Mouse (Mus musculus) liver, embryonic 16.5 days (tissue): ENCODE measurements at regions not wholly inside any gene's neighbourhood (a gene's known extent, or its start where the extent isn't known, plus 50 kb on each side); places are given as distances from the start of the nearest gene placed in this dataset.

Experiments
- ATAC-seq: fragments of 200-750 bp; cut with Nextera tagmentation; 2 replicates; pipeline ENCODE4 v1.8.0; 2017; ENCODE audit warnings: low read depth, mild to moderate bottlenecking, moderate number of reproducible peaks, moderate library complexity
- H3K27ac ChIP-seq: fragments of 300-500 bp; sonication (generic); 2 replicates; pipeline ENCODE4 v1.5.1; 2014; ENCODE audit warnings: mild to moderate bottlenecking, low read length
- H3K27me3 ChIP-seq: fragments of 300-500 bp; sonication (generic); 2 replicates; pipeline ENCODE4 v1.6.1; 2014; ENCODE audit warnings: low read depth, low read length, mixed read lengths; ENCODE audit not compliant: control insufficient read depth, insufficient read depth
- H3K36me3 ChIP-seq: fragments of 300-500 bp; sonication (generic); 2 replicates; pipeline ENCODE4 v1.6.1; 2014; ENCODE audit warnings: mild to moderate bottlenecking; ENCODE audit not compliant: control insufficient read depth, insufficient read depth
- H3K4me1 ChIP-seq: fragments of 300-500 bp; sonication (generic); 2 replicates; pipeline ENCODE4 v1.6.1; 2014; ENCODE audit warnings: low read depth, low read length, mixed read lengths; ENCODE audit not compliant: control insufficient read depth
- H3K4me2 ChIP-seq: fragments of 300-500 bp; sonication (generic); 2 replicates; pipeline ENCODE4 v1.6.1; 2014; ENCODE audit warnings: low read depth, low read length, mixed read lengths
- H3K4me3 ChIP-seq: fragments of 300-500 bp; sonication (generic); 2 replicates; pipeline ENCODE4 v1.5.1; 2014; ENCODE audit warnings: low read depth, mild to moderate bottlenecking, low read length
- H3K9ac ChIP-seq: fragments of 300-500 bp; sonication (generic); 2 replicates; pipeline ENCODE4 v1.6.1; 2014; ENCODE audit warnings: low read depth, low read length
- H3K9me3 ChIP-seq: fragments of 300-500 bp; sonication (generic); replicated peaks from 2 replicates; pipeline ENCODE4 v1.6.1; 2016; ENCODE audit warnings: low read length; ENCODE audit not compliant: control insufficient read depth
- WGBS: fragments of 180-500 bp; shearing (Covaris S2); extraction: QIAGEN DNeasy Blood & Tissue Kit; methylation state at CpG from one replicate; pipeline ENCODE4 v1.1.7; 2014; ENCODE audit not compliant: insufficient replicate concordance; 5-methylcytosine and 5-hydroxymethylcytosine counted together

DNA sequence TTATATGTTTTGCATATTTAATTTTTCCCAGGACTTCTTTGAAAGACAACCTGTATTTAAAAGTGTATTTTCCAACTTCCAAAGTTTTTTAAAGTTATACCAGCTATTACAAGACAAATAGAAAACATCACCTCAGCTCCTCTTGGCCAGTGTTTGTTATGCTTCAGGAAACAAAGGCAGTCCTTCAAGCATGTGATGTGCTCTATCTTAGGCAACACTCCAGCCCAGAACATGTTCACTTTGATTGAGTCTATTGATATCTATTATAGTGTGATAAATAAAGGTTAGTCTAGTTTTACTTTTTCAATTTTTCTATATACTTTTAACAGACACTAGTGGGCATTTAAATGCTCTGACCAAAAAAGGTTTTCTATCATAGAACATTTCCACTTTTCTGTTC, 289.9 kb upstream of the Htr2a start:
- Histone ChIP-seq H3K9me3 (no peaks in the 10 kb centered on the region), H3K9ac (no peak overlapping the region), H3K36me3 (no peaks in the 10 kb centered on the region), H3K4me2 (no peak overlapping the region), H3K4me3 (no peak overlapping the region), H3K27me3 (no peaks in the 10 kb centered on the region), H3K27ac (no peak overlapping the region), H3K4me1 (no peaks in the 10 kb centered on the region)
- no peak for ATAC-seq

- Histone ChIP-seq H3K4me2 (no peak overlapping the region), H3K4me1 (no peaks in the 10 kb centered on the region), H3K9ac (no peak overlapping the region), H3K27ac (no peak overlapping the region), H3K4me3 (no peak overlapping the region), H3K27me3 (no peaks in the 10 kb centered on the region), H3K9me3 (no peaks in the 10 kb centered on the region), H3K36me3 (no peaks in the 10 kb centered on the region)
- 22% methylated on average over 1 of the region's 1 CpGs for WGBS
- ATAC-seq: no peak
These were observed 288.4 kb upstream of the Htr2a start for GRCm38 (mm10) chr14:74352286-74352685.

- WGBS: 52% methylated on average over 5 of the region's 5 CpGs
- Histone ChIP-seq H3K27me3 (no peaks in the 10 kb centered on the region), H3K9ac (no peak overlapping the region), H3K9me3 (no peaks in the 10 kb centered on the region), H3K4me3 (no peak overlapping the region), H3K36me3 (no peaks in the 10 kb centered on the region), H3K4me2 (no peak overlapping the region), H3K4me1 (no peaks in the 10 kb centered on the region), H3K27ac (no peak overlapping the region)
- no peak for ATAC-seq
These were observed 281.8 kb upstream of the Htr2a start for GRCm38 (mm10) chr14:74358730-74359444.

GRCm38 (mm10) chr14:74359663-74360552, 280.7 kb upstream of the Htr2a start:
- H3K9me3 ChIP-seq: no peaks in the 10 kb centered on the region
- ATAC-seq: no peak
- no peaks in the 10 kb centered on the region for H3K27me3 ChIP-seq
- WGBS: 49% methylated on average over 12 of the region's 12 CpGs
- H3K36me3 ChIP-seq: no peaks in the 10 kb centered on the region
- H3K9ac ChIP-seq: no peak overlapping the region
- no peak overlapping the region for H3K4me2 ChIP-seq
- H3K4me1 ChIP-seq: no peaks in the 10 kb centered on the region
- H3K27ac ChIP-seq: no peak overlapping the region
- no peak overlapping the region for H3K4me3 ChIP-seq

DNA sequence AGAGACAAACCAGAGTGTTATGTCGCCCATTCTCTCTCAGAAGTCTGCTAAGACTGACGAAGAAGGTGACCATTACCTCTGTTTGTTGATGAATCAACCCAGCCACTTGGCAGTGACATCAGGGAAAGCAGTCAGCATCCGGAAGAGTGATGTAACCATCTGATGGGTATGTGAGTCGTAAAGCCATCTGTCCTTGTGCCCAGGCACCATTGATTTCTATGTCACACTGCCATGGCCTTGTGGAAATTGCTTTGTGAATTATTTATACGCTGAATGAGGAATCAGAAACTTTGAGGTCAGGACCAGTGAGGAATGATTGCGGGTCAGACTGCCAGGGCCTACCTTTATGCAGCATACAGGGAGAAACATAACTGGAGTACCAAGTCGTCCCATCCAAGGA, 256.2 kb upstream of the Htr2a start:
- no peak overlapping the region for H3K27ac ChIP-seq
- ATAC-seq: no peak
- no peak overlapping the region for H3K4me2 ChIP-seq
- no peak overlapping the region for H3K4me3 ChIP-seq
- H3K27me3 ChIP-seq: no peaks in the 10 kb centered on the region
- H3K4me1 ChIP-seq: no peaks in the 10 kb centered on the region
- no peaks in the 10 kb centered on the region for H3K9me3 ChIP-seq
- H3K36me3 ChIP-seq: no peaks in the 10 kb centered on the region
- H3K9ac ChIP-seq: no peak overlapping the region
- WGBS: 55% methylated on average over 7 of the region's 7 CpGs

GRCm38 (mm10) chr14:74392419-74392818, 248.2 kb upstream of the Htr2a start:
- no peaks in the 10 kb centered on the region for H3K4me1 ChIP-seq
- no peaks in the 10 kb centered on the region for H3K27me3 ChIP-seq
- H3K9me3 ChIP-seq: no peaks in the 10 kb centered on the region
- H3K36me3 ChIP-seq: no peaks in the 10 kb centered on the region
- no peak for ATAC-seq
- H3K9ac ChIP-seq: no peak overlapping the region
- H3K4me3 ChIP-seq: no peak overlapping the region
- no peak overlapping the region for H3K27ac ChIP-seq
- no peak overlapping the region for H3K4me2 ChIP-seq
- WGBS: 41% methylated on average over 2 of the region's 2 CpGs

DNA sequence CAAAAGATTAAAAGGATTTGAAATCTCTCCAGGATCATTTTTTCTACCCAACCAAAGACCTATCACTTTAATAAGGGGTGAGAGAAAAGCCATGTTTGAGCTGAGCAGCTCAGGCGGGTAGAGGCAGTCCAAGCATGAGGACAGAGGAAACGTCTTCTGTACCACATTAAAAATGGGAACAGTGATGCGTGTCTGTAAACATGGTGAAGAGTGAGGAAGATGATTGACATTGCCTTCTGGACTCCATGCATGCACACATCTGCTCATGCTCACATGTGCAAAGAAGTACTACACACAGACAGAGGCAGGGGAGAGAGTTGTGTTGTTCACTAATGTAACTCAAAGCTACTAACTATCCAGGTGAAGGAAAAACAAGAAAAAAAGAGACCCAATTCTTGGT, 243.4 kb upstream of the Htr2a start:
- Histone ChIP-seq H3K9ac (no peak overlapping the region), H3K36me3 (no peaks in the 10 kb centered on the region), H3K4me2 (no peak overlapping the region), H3K4me1 (no peaks in the 10 kb centered on the region), H3K4me3 (no peak overlapping the region), H3K27ac (no peak overlapping the region), H3K27me3 (no peaks in the 10 kb centered on the region), H3K9me3 (no peaks in the 10 kb centered on the region)
- 67% methylated on average over 3 of the region's 3 CpGs for WGBS
- ATAC-seq: no peak

DNA sequence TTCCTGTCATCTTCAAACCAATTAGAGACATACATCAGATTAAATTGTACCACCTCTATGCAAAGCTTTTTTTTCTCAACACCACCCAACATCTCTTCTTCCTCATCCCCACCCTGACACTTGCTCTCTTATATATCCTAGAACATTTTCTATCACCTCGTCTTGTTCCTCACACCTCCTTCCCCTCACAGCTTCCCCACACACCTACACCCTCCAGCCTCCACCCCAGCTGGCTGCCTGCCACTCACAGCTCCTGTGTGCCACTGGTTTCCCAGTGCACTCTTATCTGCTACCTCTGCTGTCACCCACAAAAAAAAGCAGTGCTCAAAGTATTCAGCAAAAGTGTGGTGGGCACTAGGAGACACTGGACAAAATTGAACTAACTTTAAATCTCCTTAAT, 231.2 kb upstream of the Htr2a start:
- no peak overlapping the region for H3K4me2 ChIP-seq
- H3K27me3 ChIP-seq: no peaks in the 10 kb centered on the region
- no peaks in the 10 kb centered on the region for H3K36me3 ChIP-seq
- H3K9ac ChIP-seq: no peak overlapping the region
- H3K27ac ChIP-seq: no peak overlapping the region
- ATAC-seq: no peak
- H3K4me1 ChIP-seq: no peaks in the 10 kb centered on the region
- WGBS: 28% methylated on average over 1 of the region's 1 CpGs
- no peak overlapping the region for H3K4me3 ChIP-seq
- H3K9me3 ChIP-seq: no peaks in the 10 kb centered on the region

DNA sequence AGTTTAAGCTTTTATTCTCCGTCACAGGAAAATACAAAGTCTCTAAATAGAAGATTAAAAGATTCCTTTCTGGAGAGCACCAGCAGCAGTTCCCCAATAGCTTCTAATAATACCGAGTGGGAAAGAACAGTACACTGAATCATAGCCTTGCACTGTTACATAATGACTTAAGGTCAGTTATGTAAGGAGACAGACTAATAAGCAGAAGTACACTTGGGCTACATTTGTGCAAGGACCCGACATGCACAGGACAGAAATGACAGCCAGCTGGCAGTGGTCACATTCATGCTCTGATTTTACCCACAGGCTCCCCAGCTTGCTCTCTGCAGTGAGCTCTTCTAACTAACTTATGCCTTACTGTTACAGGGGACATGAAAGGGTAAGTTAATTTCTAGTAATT, 212.4 kb upstream of the Htr2a start:
- Histone ChIP-seq H3K9me3 (no peaks in the 10 kb centered on the region), H3K27me3 (no peaks in the 10 kb centered on the region), H3K4me2 (no peak overlapping the region), H3K4me3 (no peak overlapping the region), H3K4me1 (no peaks in the 10 kb centered on the region), H3K36me3 (no peaks in the 10 kb centered on the region), H3K9ac (no peak overlapping the region), H3K27ac (no peak overlapping the region)
- no peak for ATAC-seq
- WGBS: 33% methylated on average over 3 of the region's 3 CpGs
